Mouse (Mus musculus) right cerebral cortex, postnatal 25 days (tissue): ENCODE measurements around the gene Arhgap18.
A peak's percentile ranks its signal among the peaks of the same experiment; 100 is the strongest.

ENCODE experiments used
- DNase-seq: peaks from one replicate; pipeline ENCODE4 v3.0.0; 2022

Gene Arhgap18

GRCm38 (mm10) chr10:26780581-26780980 lies 27.4 kb downstream of the Arhgap18 start:
- no peak for DNase-seq

GRCm38 (mm10) chr10:26789680-26790079 lies 36.5 kb downstream of the Arhgap18 start:
- DNase-seq, result no peak

GRCm38 (mm10) chr10:26791810-26792209 lies 38.6 kb downstream of the Arhgap18 start:
- DNase-seq, result no peak

GRCm38 (mm10) chr10:26793013-26793412 lies 39.8 kb downstream of the Arhgap18 start:
- no peak for DNase-seq

- no peak for DNase-seq
Observed at GRCm38 (mm10) chr10:26796432-26797286, 43.4 kb downstream of the Arhgap18 start.

DNA sequence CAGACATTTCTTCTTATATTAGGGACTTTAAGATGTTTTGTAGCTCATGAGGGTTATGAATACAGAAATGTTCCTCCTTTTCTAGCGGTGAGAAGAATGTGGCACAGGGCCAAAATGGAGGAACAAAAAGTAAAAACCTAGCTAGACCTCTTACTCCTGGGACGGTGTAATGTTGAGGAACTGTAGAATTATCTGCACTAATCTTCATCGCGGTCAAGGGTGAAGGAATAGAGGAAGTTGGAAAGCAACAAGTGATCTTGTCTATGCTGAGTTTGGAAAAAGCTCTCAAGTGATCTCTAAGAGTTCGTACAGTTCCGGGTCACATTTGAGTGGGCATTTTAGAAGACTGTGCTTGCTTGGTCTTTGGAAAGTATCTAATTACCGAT lies 44.1 kb downstream of the Arhgap18 start:
- no peak for DNase-seq

- DNase-seq, result no peak
Observed at GRCm38 (mm10) chr10:26798752-26799411, 45.7 kb downstream of the Arhgap18 start.

GRCm38 (mm10) chr10:26799562-26800051 lies 46.4 kb downstream of the Arhgap18 start:
- DNase-seq, result no peak

- no peak for DNase-seq
Observed at GRCm38 (mm10) chr10:26804351-26804983, 51.2 kb downstream of the Arhgap18 start.

DNA sequence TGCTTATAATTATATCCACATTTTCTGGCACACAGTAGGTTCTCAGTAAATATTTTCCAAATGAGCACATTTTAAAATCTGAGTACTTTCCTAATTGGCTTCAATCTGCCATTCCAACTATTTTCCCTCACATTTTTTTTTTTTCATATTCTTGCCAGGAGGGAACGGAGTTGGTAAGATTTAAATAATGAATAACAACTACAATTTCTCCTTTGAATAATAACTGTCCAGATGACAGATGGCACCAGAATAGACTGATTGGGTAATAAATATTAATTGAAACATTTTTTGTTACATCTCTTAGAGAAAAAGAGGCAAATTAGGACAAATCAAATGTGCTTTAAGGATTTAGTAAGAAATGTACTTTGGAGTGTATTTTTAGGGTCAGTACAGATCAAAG lies 51.8 kb downstream of the Arhgap18 start:
- no peak for DNase-seq

GRCm38 (mm10) chr10:26806092-26806491 lies 52.9 kb downstream of the Arhgap18 start:
- DNase-seq, result no peak

DNA sequence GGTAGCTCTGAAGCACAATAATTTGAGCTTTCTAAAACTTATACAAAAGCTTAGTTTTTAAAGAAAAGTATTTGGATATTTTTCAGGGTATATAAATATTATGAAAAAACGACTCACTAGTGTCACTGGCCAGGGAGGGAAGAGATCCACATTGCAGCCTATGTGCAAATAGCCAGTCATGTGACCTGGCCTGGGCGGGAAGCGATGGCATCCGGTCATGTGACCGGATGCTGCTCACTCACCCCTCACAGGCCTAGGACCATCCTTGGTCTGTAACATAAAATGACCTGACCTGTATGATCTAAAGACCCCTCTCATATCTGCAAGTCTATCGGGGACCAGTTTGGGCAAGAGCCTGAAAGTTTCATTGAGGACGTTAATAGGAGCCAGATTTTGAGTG lies 56.8 kb downstream of the Arhgap18 start:
- DNase-seq, result no peak

- DNase-seq, result no peak
Observed at GRCm38 (mm10) chr10:26810810-26811209, 57.6 kb downstream of the Arhgap18 start.

GRCm38 (mm10) chr10:26811342-26811741 lies 58.1 kb downstream of the Arhgap18 start:
- DNase-seq, result no peak

GRCm38 (mm10) chr10:26815646-26816045 lies 62.4 kb downstream of the Arhgap18 start:
- DNase-seq, result peak; percentile 36

GRCm38 (mm10) chr10:26820326-26820725 lies 67.1 kb downstream of the Arhgap18 start:
- DNase-seq, result no peak

- DNase-seq, result no peak
Observed at GRCm38 (mm10) chr10:26820936-26821335, 67.7 kb downstream of the Arhgap18 start.

DNA sequence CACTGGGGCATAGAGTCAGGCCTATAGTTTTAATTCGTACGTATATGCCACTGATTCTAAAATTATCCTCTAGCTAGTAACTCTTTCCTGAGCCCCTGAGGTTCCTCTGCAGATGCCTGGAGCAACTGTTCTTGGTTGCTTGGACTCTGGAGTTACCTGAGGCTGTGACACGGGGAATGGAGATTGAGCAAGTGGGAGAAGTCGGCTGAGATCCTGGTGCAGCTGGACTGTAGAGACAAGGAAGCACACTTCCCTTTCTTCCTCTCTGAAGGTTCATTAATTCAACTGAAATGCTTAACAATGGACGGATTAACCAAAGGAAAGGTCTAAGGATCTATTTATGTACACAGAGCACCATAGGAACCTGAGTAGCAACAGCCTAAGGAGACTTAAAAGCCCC lies 70.8 kb downstream of the Arhgap18 start:
- DNase-seq, result no peak

DNA sequence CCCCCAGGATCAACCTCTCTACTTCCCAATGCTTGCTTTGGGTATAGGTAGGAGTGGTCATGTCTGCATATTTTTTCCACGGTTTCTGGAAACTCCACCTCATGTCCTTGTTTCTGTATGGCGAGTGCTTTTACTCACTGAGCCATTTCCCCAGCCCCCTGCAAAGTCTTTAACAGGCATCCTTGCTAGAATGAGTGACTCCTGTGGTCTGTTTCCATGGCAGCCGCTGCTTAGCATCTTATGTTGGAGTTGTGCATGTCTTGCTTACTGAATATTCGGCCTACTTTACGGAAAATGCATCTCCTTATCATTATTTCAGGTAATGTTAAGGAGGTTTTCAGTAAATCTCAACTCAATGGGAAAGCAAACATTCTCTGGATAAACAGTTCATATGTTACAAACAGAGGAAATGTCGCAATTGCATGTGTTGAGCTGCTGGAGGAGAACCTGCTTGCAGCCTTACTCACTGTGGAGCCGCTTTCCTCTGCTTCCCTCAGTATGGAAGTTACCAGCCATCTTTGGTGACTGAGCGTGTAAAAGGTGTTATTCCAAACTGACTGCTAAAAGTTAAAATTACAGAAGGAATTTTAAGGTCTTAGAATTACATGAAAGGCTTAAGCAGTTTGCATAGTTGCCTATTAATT lies 72.1 kb downstream of the Arhgap18 start:
- no peak for DNase-seq

DNA sequence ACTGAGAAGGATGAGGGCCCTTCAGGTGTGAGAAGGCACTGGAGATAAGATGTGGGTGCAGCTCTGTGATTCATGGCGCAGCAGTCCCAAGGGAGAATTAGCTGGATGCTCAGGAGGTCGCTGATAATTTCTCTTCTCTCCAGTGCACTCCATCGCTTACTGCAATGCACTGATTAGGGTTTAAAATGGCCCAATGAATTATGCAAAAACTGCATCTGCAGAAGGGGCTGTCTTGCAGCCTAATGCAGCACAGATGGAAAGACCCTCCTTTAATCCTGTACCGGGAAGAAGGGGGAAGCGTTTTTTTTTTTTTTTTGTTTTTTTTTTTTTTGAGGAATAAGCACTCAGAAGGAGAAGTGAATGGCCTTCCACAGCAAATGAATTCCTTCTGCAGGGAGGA lies 74.1 kb downstream of the Arhgap18 start:
- no peak for DNase-seq

- no peak for DNase-seq
Observed at GRCm38 (mm10) chr10:26828412-26829137, 75.4 kb downstream of the Arhgap18 start.

DNA sequence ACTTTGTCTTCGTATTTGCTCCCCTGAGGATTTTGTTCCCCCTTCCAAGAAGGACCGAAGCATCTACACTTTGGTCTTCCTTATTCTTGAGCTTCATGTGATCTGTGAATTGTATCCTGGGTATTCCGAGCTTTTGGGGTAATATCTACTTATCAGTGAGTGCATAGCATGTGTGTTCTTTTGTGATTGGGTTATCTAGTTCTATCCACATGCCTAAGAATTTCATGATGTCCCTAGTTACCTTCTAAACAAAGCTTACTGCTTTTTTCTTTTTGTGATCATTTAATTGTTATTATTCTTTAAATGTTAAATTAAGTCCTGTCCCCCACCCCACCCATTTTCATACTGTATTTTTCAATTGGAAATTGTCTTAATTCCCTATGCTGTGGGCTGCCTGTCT lies 78.8 kb downstream of the Arhgap18 start:
- no peak for DNase-seq
